Mouse (Mus musculus) spleen, postnatal 4 days (tissue): ENCODE results near the gene Polr2h.

Source experiments
- DNase-seq, 2 experiments: peaks; one replicate each; pipeline ENCODE4 v3.0.0; 2022; ENCODE audit warnings: low spot score in 2 of 2

The Polr2h gene

GRCm38 (mm10) chr16:20701729-20702521 is 15.5 kb upstream of the Polr2h start:
- peak; percentile 34 to 67 for DNase-seq

- peak; percentile 81 to 86 for DNase-seq
These were observed 15.0 kb upstream of the Polr2h start for GRCm38 (mm10) chr16:20702522-20702893.

GRCm38 (mm10) chr16:20703071-20703470 is 14.4 kb upstream of the Polr2h start:
- DNase-seq, result no peak

GRCm38 (mm10) chr16:20703699-20704400 is 13.6 kb upstream of the Polr2h start:
- no peak for DNase-seq

- DNase-seq, result no peak
These were observed 11.7 kb upstream of the Polr2h start for GRCm38 (mm10) chr16:20705786-20706185.

GRCm38 (mm10) chr16:20706407-20707055 is 10.9 kb upstream of the Polr2h start:
- DNase-seq, result no peak

- peak in 1 of 2 experiments; percentile 57 for DNase-seq
These were observed 9.1 kb upstream of the Polr2h start for GRCm38 (mm10) chr16:20708220-20708938.

- DNase-seq, result peak in 1 of 2 experiments; percentile 72
These were observed 8.3 kb upstream of the Polr2h start for GRCm38 (mm10) chr16:20708939-20709734.

- peak in 1 of 2 experiments; percentile 58 for DNase-seq
These were observed 7.1 kb upstream of the Polr2h start for GRCm38 (mm10) chr16:20710370-20710769.

- DNase-seq, result peak in 1 of 2 experiments; percentile 33
These were observed 6.7 kb upstream of the Polr2h start for GRCm38 (mm10) chr16:20710810-20711209.

- peak in 1 of 2 experiments; percentile 58 for DNase-seq
These were observed 5.3 kb upstream of the Polr2h start for GRCm38 (mm10) chr16:20712190-20712589.

- DNase-seq, result peak in 1 of 2 experiments; percentile 44
These were observed 4.6 kb upstream of the Polr2h start for GRCm38 (mm10) chr16:20712889-20713288.

GRCm38 (mm10) chr16:20714307-20715080 is 3.0 kb upstream of the Polr2h start:
- peak in 1 of 2 experiments; percentile 60 for DNase-seq

GRCm38 (mm10) chr16:20715161-20715560 is 2.3 kb upstream of the Polr2h start:
- peak in 1 of 2 experiments; percentile 64 for DNase-seq

- no peak for DNase-seq
These were observed 1.9 kb upstream of the Polr2h start for GRCm38 (mm10) chr16:20715566-20715965.

- DNase-seq, result peak; percentile 76 to 87
These were observed 1.3 kb upstream of the Polr2h start for GRCm38 (mm10) chr16:20715976-20716840.

GRCm38 (mm10) chr16:20716841-20717180 is 654 bp upstream of the Polr2h start:
- DNase-seq, result no peak

- DNase-seq, result no peak
These were observed 659 bp downstream of the Polr2h start for GRCm38 (mm10) chr16:20717978-20718670.

- DNase-seq, result no peak
These were observed 4.3 kb downstream of the Polr2h start for GRCm38 (mm10) chr16:20721808-20722207.
